Mouse (Mus musculus) kidney, embryonic 14.5 days (tissue): Measurements from ENCODE around the gene Trpv3. TPM values are rescaled to one million over a fixed set of nuclear protein-coding genes. Genes with fewer than 3 reads are reported as not detected.
A peak's percentile ranks its signal among the peaks of the same experiment; 100 is the strongest.

Experiments used
- ATAC-seq: fragments of 200-750 bp; cut with Nextera tagmentation; 2 replicates; pipeline ENCODE4 v1.8.0; 2017; ENCODE audit warnings: moderate number of reproducible peaks, mild to moderate bottlenecking, moderate TSS enrichment, moderate library complexity; ENCODE audit not compliant: low FRiP score, low TSS enrichment
- H3K27ac ChIP-seq: fragments of 300-500 bp; sonication (generic); 2 replicates; pipeline ENCODE4 v1.5.1; 2014; ENCODE audit warnings: low read depth, mild to moderate bottlenecking, low read length, moderate library complexity, mixed read lengths
- H3K27me3 ChIP-seq: fragments of 300-500 bp; sonication (generic); 2 replicates; pipeline ENCODE4 v1.6.1; 2014; ENCODE audit warnings: mild to moderate bottlenecking, low read length; ENCODE audit not compliant: control insufficient read depth, insufficient read depth
- H3K36me3 ChIP-seq: fragments of 300-500 bp; sonication (generic); 2 replicates; pipeline ENCODE4 v1.6.1; 2014; ENCODE audit warnings: low read length, mixed read lengths; ENCODE audit not compliant: control insufficient read depth, insufficient read depth
- H3K4me1 ChIP-seq: fragments of 300-500 bp; sonication (generic); 2 replicates; pipeline ENCODE4 v1.6.1; 2014; ENCODE audit warnings: low read length, mixed read lengths; ENCODE audit not compliant: control insufficient read depth, insufficient read depth
- H3K4me2 ChIP-seq: fragments of 300-500 bp; sonication (generic); replicated peaks from 2 replicates; pipeline ENCODE4 v1.6.1; 2014; ENCODE audit warnings: low read depth, mild to moderate bottlenecking, low read length
- H3K4me3 ChIP-seq: fragments of 300-500 bp; sonication (generic); 2 replicates; pipeline ENCODE4 v1.5.1; 2014; ENCODE audit warnings: mild to moderate bottlenecking, low read length
- H3K9ac ChIP-seq: fragments of 300-500 bp; sonication (generic); 2 replicates; pipeline ENCODE4 v1.6.1; 2014; ENCODE audit warnings: low read depth, mild to moderate bottlenecking, low read length, moderate library complexity
- H3K9me3 ChIP-seq: fragments of 300-500 bp; sonication (generic); 2 replicates; pipeline ENCODE4 v1.6.1; 2016; ENCODE audit warnings: low read length; ENCODE audit not compliant: control insufficient read depth
- WGBS: fragments of 180-500 bp; shearing (Covaris S2); extraction: QIAGEN DNeasy Blood & Tissue Kit; methylation state at CpG from one replicate; pipeline ENCODE4 v1.1.7; 2014; 5-methylcytosine and 5-hydroxymethylcytosine counted together
- polyA plus RNA-seq: library from polyadenylated mRNA; unstranded; fragments of >200 nt; fragmentation: Nextera tagmentation; extraction: Ambion mirVana; gene quantifications from 2 replicates; pipeline ENCODE4 v1.2.1, GENCODE M21; 2014

Trpv3 gene
- polyA plus RNA-seq, 1 experiment from 2014 or later, result 0.15 TPM

DNA sequence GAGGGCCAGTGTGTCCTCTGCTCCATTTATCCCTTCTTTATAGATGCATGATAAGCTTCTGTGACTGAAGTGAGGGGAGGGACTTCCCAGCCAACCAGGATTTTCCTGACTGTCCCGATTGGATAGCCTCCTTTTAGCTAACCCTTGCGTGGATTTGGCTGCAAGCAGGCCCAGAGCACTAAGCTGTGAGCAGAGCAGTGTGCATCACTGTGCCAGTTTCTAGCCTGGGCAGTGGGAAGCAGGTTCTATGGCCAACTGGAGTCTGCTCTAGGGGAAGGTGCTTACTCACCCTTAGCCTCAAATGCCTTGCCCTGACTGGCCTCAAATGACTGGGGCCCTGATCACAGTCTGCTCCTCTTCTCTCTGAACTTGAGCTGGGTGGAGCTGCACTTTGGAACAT lies 7.6 kb downstream of the Trpv3 start:
- H3K27ac ChIP-seq, result no peak overlapping the region
- WGBS, result 43% methylated on average over 2 of the region's 2 CpGs
- ATAC-seq, result no peak
- H3K4me1 ChIP-seq, result no peaks in the 10 kb centered on the region
- H3K27me3 ChIP-seq, result no peaks in the 10 kb centered on the region
- no peaks in the 10 kb centered on the region for H3K9me3 ChIP-seq
- H3K4me3 ChIP-seq, result no peak overlapping the region
- H3K36me3 ChIP-seq, result no peaks in the 10 kb centered on the region
- H3K4me2 ChIP-seq, result no peak overlapping the region
- H3K9ac ChIP-seq, result no peak overlapping the region

GRCm38 (mm10) chr11:73280710-73281109 lies 13.5 kb downstream of the Trpv3 start:
- no peak overlapping the region for H3K9ac ChIP-seq
- peaks cover 13% of the 10 kb centered on the region for H3K4me1 ChIP-seq
- ATAC-seq, result 0 out of 2 replicates have a peak, but pooled peaks have one; percentile 24
- WGBS, result 11% methylated on average over 5 of the region's 5 CpGs
- H3K4me2 ChIP-seq, result no peak overlapping the region; the same call in 1 of the 2 replicates
- no peaks in the 10 kb centered on the region for H3K9me3 ChIP-seq
- H3K36me3 ChIP-seq, result no peaks in the 10 kb centered on the region
- H3K27me3 ChIP-seq, result no peaks in the 10 kb centered on the region
- H3K4me3 ChIP-seq, result no peak overlapping the region
- no peak overlapping the region for H3K27ac ChIP-seq

GRCm38 (mm10) chr11:73281528-73282027 lies 14.4 kb downstream of the Trpv3 start:
- H3K4me2 ChIP-seq, result peak overlapping the region; percentile 48
- WGBS, result 3% methylated on average over 16 of the region's 16 CpGs

DNA sequence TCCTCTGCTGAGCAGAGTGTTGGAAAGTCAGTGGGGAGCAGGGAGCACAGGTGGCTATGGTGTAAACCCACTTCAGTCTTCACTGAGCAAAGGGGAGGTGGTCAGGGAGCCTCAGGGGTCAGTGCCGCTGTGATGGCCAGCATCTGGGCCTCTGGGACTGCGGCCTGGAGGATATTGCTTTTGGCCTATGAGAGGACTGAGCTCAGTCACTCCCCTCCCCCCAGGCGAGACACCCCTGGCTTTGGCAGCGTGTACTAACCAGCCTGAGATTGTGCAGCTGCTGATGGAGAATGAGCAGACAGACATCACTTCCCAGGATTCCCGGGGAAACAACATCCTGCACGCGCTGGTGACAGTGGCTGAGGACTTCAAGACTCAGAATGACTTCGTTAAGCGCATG lies 16.2 kb downstream of the Trpv3 start:
- Histone ChIP-seq H3K27ac (no peak overlapping the region), H3K4me2 (no peak overlapping the region)
- 32% methylated on average over 9 of the region's 9 CpGs for WGBS

More at GRCm38 (mm10) chr11:73281528-73282027, 14.4 kb downstream of the Trpv3 start:
- Histone ChIP-seq H3K27ac (no peak overlapping the region), H3K36me3 (no peaks in the 10 kb centered on the region), H3K9ac (0 out of 2 replicates have a peak overlapping the region, but pooled peaks have one; percentile 31), H3K27me3 (no peaks in the 10 kb centered on the region), H3K9me3 (no peaks in the 10 kb centered on the region), H3K4me1 (peaks cover 13% of the 10 kb centered on the region), H3K4me3 (peak overlapping the region; percentile 34)
- peak; percentile 81 for ATAC-seq

DNA sequence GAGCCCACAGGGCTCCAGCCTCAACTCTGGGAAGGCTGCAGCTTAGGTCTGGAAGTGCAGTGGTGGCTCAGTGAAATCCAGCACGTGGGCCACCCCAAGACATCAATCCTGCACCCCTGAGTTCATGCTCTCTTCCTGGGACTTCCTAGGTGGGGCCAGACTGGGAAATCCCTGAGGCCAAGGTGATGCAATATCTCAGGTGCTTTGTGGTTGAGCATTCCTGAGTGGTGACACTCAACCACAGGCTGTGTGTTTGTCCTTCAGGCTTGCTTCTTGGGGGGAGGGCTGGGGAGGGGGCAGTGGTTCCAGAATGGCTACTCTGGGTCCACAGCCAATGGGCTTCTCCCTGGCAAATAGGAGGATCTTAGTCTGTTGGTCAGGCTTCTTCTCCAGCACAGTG lies 16.7 kb downstream of the Trpv3 start:
- no peak overlapping the region for H3K4me3 ChIP-seq
- H3K4me1 ChIP-seq, result peaks cover 13% of the 10 kb centered on the region

More for the DNA sequence above, 16.2 kb downstream of the Trpv3 start:
- Histone ChIP-seq H3K27me3 (no peaks in the 10 kb centered on the region), H3K9me3 (no peaks in the 10 kb centered on the region), H3K36me3 (no peaks in the 10 kb centered on the region), H3K4me3 (no peak overlapping the region), H3K9ac (no peak overlapping the region), H3K4me1 (peaks cover 13% of the 10 kb centered on the region)
- peak; percentile 44; the same call in 1 of the 2 replicates for ATAC-seq

DNA sequence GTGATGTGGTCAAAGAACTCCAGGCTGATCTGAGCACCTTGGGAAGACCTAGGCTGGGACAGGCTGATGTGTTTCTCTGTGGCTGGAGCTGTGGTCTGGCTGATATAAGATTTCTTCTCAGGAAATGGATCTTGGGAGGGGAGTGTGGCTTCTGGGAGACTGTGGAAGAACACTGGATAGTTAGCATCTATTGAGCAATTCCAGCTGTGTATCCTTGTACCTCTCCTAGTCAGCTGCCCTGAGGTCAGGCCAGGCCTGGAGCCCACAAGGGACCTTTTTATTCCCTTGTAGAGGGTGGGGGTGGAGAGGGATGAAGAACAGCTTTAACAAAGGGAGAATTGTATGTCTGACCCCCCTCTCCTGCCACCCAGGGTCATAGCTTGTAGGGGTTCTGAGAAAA lies 17.2 kb downstream of the Trpv3 start:
- H3K9me3 ChIP-seq, result no peaks in the 10 kb centered on the region
- H3K4me1 ChIP-seq, result peaks cover 13% of the 10 kb centered on the region
- no peaks in the 10 kb centered on the region for H3K36me3 ChIP-seq
- no peak for ATAC-seq
- H3K27ac ChIP-seq, result no peak overlapping the region
- no peak overlapping the region for H3K9ac ChIP-seq
- no peak overlapping the region for H3K4me2 ChIP-seq
- H3K27me3 ChIP-seq, result no peaks in the 10 kb centered on the region
- H3K4me3 ChIP-seq, result no peak overlapping the region

More for the DNA sequence above, 16.7 kb downstream of the Trpv3 start:
- 64% methylated on average over 1 of the region's 1 CpGs for WGBS
- Histone ChIP-seq H3K4me2 (0 out of 2 replicates have a peak overlapping the region, but pooled peaks have one; percentile 4), H3K27ac (no peak overlapping the region), H3K9ac (no peak overlapping the region), H3K27me3 (no peaks in the 10 kb centered on the region), H3K9me3 (no peaks in the 10 kb centered on the region), H3K36me3 (no peaks in the 10 kb centered on the region)
- ATAC-seq, result no peak

DNA sequence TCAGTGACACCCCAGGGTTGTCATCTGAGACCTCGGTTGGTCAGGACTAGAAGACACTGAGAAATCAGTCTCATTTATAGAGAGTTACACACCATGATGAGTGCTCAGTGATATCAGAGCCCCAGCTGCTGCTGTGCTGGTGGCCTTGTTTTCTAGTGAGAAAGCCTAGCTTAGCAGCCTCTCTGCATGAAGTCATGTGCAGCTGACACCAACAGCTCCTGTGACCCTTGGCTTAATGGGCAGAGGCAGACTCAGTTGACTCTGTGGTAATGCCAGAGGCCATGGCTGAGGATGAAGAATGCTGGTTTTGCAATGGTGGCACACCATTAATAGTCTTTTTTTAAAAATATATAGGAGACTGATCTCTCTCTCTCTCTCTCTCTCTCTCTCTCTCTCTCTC lies 22.4 kb downstream of the Trpv3 start:
- no peak overlapping the region for H3K27ac ChIP-seq
- H3K9me3 ChIP-seq, result no peaks in the 10 kb centered on the region
- no peaks in the 10 kb centered on the region for H3K27me3 ChIP-seq
- H3K36me3 ChIP-seq, result no peaks in the 10 kb centered on the region
- no peak overlapping the region for H3K4me3 ChIP-seq
- no peak for ATAC-seq
- no peak overlapping the region for H3K4me2 ChIP-seq
- H3K9ac ChIP-seq, result no peak overlapping the region
- 83% methylated on average over 1 of the region's 1 CpGs for WGBS
- H3K4me1 ChIP-seq, result no peaks in the 10 kb centered on the region

DNA sequence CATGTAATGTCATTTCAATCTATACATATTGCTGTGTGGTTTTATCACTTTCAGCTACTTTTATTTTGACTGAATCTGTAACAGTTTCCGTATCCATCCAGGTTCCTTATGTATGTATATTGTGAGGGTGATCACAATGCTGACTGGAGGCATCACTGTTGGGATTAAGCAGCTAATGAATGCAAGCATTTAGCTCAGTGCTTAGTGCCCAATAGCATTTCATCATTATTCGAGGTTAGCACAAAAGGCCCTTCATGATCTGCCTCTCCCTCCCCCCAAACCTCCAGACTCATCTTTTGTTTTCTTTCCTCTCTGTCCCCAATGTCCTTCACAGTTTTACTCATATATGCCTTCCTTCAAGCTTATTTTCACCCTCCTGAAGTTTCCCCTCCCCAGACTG lies 35.9 kb downstream of the Trpv3 start:
- ATAC-seq, result no peak
- Histone ChIP-seq H3K4me1 (no peaks in the 10 kb centered on the region), H3K9ac (no peak overlapping the region), H3K36me3 (no peaks in the 10 kb centered on the region), H3K9me3 (no peaks in the 10 kb centered on the region), H3K27me3 (no peaks in the 10 kb centered on the region), H3K4me2 (no peak overlapping the region), H3K27ac (no peak overlapping the region), H3K4me3 (no peak overlapping the region)
- WGBS, result 68% methylated on average over 2 of the region's 2 CpGs

- Histone ChIP-seq H3K36me3 (no peaks in the 10 kb centered on the region), H3K4me1 (no peaks in the 10 kb centered on the region), H3K4me3 (no peak overlapping the region), H3K4me2 (no peak overlapping the region), H3K9me3 (no peaks in the 10 kb centered on the region), H3K27ac (no peak overlapping the region), H3K9ac (no peak overlapping the region), H3K27me3 (no peaks in the 10 kb centered on the region)
- no peak for ATAC-seq
- WGBS, result 45% methylated on average over 3 of the region's 3 CpGs
Measured at GRCm38 (mm10) chr11:73315961-73316360, 48.8 kb downstream of the Trpv3 start.
